11 mouse cellular contexts compared by ENCODE assay signal in the genomic region with DNA sequence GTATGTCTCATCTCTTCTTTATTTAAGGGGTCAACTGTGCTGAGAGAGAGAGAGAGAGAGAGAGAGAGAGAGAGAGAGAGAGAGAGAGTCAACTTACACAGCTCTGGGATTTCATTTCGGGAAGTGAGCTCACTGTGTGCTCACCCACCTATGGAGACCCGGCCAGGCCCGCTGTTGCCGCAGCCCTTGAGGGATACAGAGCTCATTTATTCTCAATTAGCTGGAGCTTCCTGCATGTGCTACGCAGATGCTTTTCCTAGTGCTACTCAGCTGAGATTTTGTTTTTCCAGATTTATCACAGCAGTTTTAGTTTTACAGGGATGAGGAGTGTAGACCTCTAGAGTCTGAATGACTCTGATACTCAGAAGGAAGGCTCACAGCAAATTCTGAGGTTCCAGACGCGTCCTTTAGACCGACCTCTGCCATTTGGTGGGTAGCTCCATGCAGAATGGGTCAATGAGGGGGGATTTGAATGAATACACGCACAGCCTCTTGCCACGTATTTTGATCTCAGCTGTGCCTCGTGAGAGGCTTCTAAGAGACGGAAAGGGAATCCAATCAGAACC.
DNase-seq lines count a peak whose midpoint lies in the region; ATAC-seq and TF ChIP-seq lines count a peak whose summit lies in the region.
"Had no signal": no experiment of that assay in that cellular context is flagged by ENCODE, and none has a peak within 500 bp of the region (broad histone marks: within the 10 kb centered on the region; RNA-seq: fewer than 3 reads in every experiment).

No protein-coding gene starts in this region.

- no peak overlapping the region for H3K4me3 ChIP-seq in stomach, embryonic 15.5 days (replicated peaks)
- H3K4me3 ChIP-seq in stomach, postnatal 0 days (ENCODE audit: low read depth, low read length): no peak overlapping the region
- no peak overlapping the region for H3K4me3 ChIP-seq in hindbrain, embryonic 12.5 days
- no peak overlapping the region for H3K4me3 ChIP-seq in stomach, embryonic 16.5 days (replicated peaks; ENCODE audit: low read length)
- H3K4me3 ChIP-seq: liver, embryonic 15.5 days had no signal

- H3K36me3 ChIP-seq in stomach, embryonic 15.5 days: no peaks in the 10 kb centered on the region
- no peaks in the 10 kb centered on the region for H3K36me3 ChIP-seq in stomach, postnatal 0 days (ENCODE audit: control insufficient read depth, insufficient read depth, low read length)
- no peaks in the 10 kb centered on the region for H3K36me3 ChIP-seq in hindbrain, embryonic 12.5 days
- H3K36me3 ChIP-seq in stomach, embryonic 16.5 days (ENCODE audit: control insufficient read depth, insufficient read depth, low read length): no peaks in the 10 kb centered on the region
- H3K36me3 ChIP-seq: liver, embryonic 15.5 days had no signal

- H3K9ac ChIP-seq in stomach, embryonic 15.5 days: no peak overlapping the region
- H3K9ac ChIP-seq in stomach, postnatal 0 days (ENCODE audit: low read length): no peak overlapping the region
- no peak overlapping the region for H3K9ac ChIP-seq in hindbrain, embryonic 12.5 days
- 0 out of 2 replicates have a peak overlapping the region, but pooled peaks have one; percentile 11 for H3K9ac ChIP-seq in stomach, embryonic 16.5 days (ENCODE audit: low read length)
- H3K9ac ChIP-seq: liver, embryonic 15.5 days had no signal

- TF ChIP-seq CTCF in stomach, postnatal 0 days (IDR thresholded peaks at IDR 0.05; ENCODE audit: low read depth): no peak

- no peak overlapping the region for H3K4me2 ChIP-seq in stomach, embryonic 15.5 days
- no peak overlapping the region for H3K4me2 ChIP-seq in stomach, postnatal 0 days (replicated peaks; ENCODE audit: low read depth)
- H3K4me2 ChIP-seq in hindbrain, embryonic 12.5 days (replicated peaks): no peak overlapping the region
- no peak overlapping the region for H3K4me2 ChIP-seq in stomach, embryonic 16.5 days (ENCODE audit: low read depth, low read length)
- H3K4me2 ChIP-seq: liver, embryonic 15.5 days had no signal

- DNase-seq in heart, adult 11 months: peak; percentile 91
- no peak for DNase-seq in heart, postnatal 36 days
- no peak for DNase-seq in stomach, postnatal 0 days (ENCODE audit: low spot score)
- no peak for DNase-seq in right cerebral cortex, postnatal 25 days
- DNase-seq: B cell, adult 2 months had no signal

- no peak for TF ChIP-seq EP300 in stomach, postnatal 0 days (optimal IDR thresholded peaks at IDR 0.05)

- WGBS in stomach, embryonic 15.5 days: 44% methylated on average over 12 of the region's 12 CpGs
- 57% methylated on average over 12 of the region's 12 CpGs for WGBS in stomach, postnatal 0 days
- 33% methylated on average over 12 of the region's 12 CpGs for WGBS in hindbrain, embryonic 12.5 days
- 54% methylated on average over 12 of the region's 12 CpGs for WGBS in stomach, embryonic 16.5 days

- no peaks in the 10 kb centered on the region for H3K9me3 ChIP-seq in stomach, embryonic 15.5 days
- no peaks in the 10 kb centered on the region for H3K9me3 ChIP-seq in stomach, postnatal 0 days (ENCODE audit: control insufficient read depth, low read length)
- H3K9me3 ChIP-seq in hindbrain, embryonic 12.5 days (replicated peaks): no peaks in the 10 kb centered on the region
- H3K9me3 ChIP-seq in stomach, embryonic 16.5 days (replicated peaks; ENCODE audit: control insufficient read depth, low read length): no peaks in the 10 kb centered on the region
- H3K9me3 ChIP-seq: liver, embryonic 15.5 days had no signal

- intact Hi-C loops in heart, postnatal 36 days (cut with DNase I): no loop called here

- H3K27ac ChIP-seq in stomach, embryonic 15.5 days: no peak overlapping the region
- no peak overlapping the region for H3K27ac ChIP-seq in stomach, postnatal 0 days (replicated peaks)
- H3K27ac ChIP-seq in hindbrain, embryonic 12.5 days: peak overlapping the region; percentile 35
- no peak overlapping the region; the same call in 1 of the 2 replicates for H3K27ac ChIP-seq in stomach, embryonic 16.5 days (ENCODE audit: low read length)
- H3K27ac ChIP-seq: liver, embryonic 15.5 days had no signal

- H3K27me3 ChIP-seq in stomach, embryonic 15.5 days (replicated peaks): no peaks in the 10 kb centered on the region
- H3K27me3 ChIP-seq in stomach, postnatal 0 days (ENCODE audit: control insufficient read depth, insufficient read depth, low read length): no peaks in the 10 kb centered on the region
- H3K27me3 ChIP-seq in hindbrain, embryonic 12.5 days: no peaks in the 10 kb centered on the region
- no peaks in the 10 kb centered on the region for H3K27me3 ChIP-seq in stomach, embryonic 16.5 days (ENCODE audit: control insufficient read depth, insufficient read depth, low read length)
- H3K27me3 ChIP-seq: liver, embryonic 15.5 days; Patski had no signal

- ATAC-seq in stomach, embryonic 15.5 days (ENCODE audit: insufficient read depth, low FRiP score, low read depth): peak; percentile 18; the same call in 1 of the 2 replicates
- no peak for ATAC-seq in stomach, postnatal 0 days (ENCODE audit: low FRiP score, low TSS enrichment)
- 0 out of 2 replicates have a peak, but pooled peaks have one; percentile 43 for ATAC-seq in hindbrain, embryonic 12.5 days (ENCODE audit: low FRiP score)
- no peak for ATAC-seq in stomach, embryonic 16.5 days (ENCODE audit: insufficient read depth, low FRiP score)
- ATAC-seq in megakaryocyte, adult 5-6 weeks (ENCODE audit: poor library complexity, severe bottlenecking): no peak
- ATAC-seq: Patski had no signal

- H3K4me1 ChIP-seq in stomach, embryonic 15.5 days: no peaks in the 10 kb centered on the region
- H3K4me1 ChIP-seq in stomach, postnatal 0 days (replicated peaks; ENCODE audit: control insufficient read depth, insufficient read depth): no peaks in the 10 kb centered on the region
- peaks cover 21% of the 10 kb centered on the region for H3K4me1 ChIP-seq in hindbrain, embryonic 12.5 days
- H3K4me1 ChIP-seq in stomach, embryonic 16.5 days (ENCODE audit: control insufficient read depth, insufficient read depth, low read length): peaks cover 14% of the 10 kb centered on the region
- H3K4me1 ChIP-seq: liver, embryonic 15.5 days had no signal

Comparison
In these comparisons a context has a peak if more than half of its experiments do, and no peak if none do; other contexts are left out.
1. ATAC-seq: peak in stomach, embryonic 15.5 days (single experiment) and hindbrain, embryonic 12.5 days (single experiment); none in stomach, postnatal 0 days (single experiment), stomach, embryonic 16.5 days (single experiment) and megakaryocyte, adult 5-6 weeks (single experiment).